Mouse (Mus musculus): ENCODE results near the gene Zbtb49. TPM values are rescaled to one million over a fixed set of nuclear protein-coding genes. Genes with fewer than 3 reads are reported as not detected.

Zbtb49 gene
- polyA plus RNA-seq, 1 experiment from 2014 or later, result 16.9 TPM

GRCm38 (mm10) chr5:38236627-38237026, 16.4 kb upstream of the Zbtb49 start:
- no peak overlapping the region for H3K4me3 ChIP-seq
- H3K4me2 ChIP-seq, result no peak overlapping the region
- H3K27me3 ChIP-seq, result no peaks in the 10 kb centered on the region
- H3K27ac ChIP-seq, result no peak overlapping the region
- H3K36me3 ChIP-seq, result peaks cover 49% of the 10 kb centered on the region
- no peak for ATAC-seq (ENCODE audit: insufficient number of reproducible peaks, insufficient read depth, low FRiP score, low TSS enrichment, low read depth)
- H3K9ac ChIP-seq, result no peak overlapping the region
- H3K4me1 ChIP-seq, result peaks cover 7% of the 10 kb centered on the region; the same call in 1 of the 2 replicates
- WGBS, result 90% methylated on average over 2 of the region's 2 CpGs
- H3K9me3 ChIP-seq, result no peaks in the 10 kb centered on the region

- peaks cover 61% of the 10 kb centered on the region for H3K36me3 ChIP-seq
- no peaks in the 10 kb centered on the region for H3K4me1 ChIP-seq
- H3K27me3 ChIP-seq, result no peaks in the 10 kb centered on the region
- H3K9me3 ChIP-seq, result no peaks in the 10 kb centered on the region
- WGBS, result 59% methylated on average over 4 of the region's 4 CpGs
- no peak overlapping the region for H3K9ac ChIP-seq
- no peak overlapping the region for H3K4me3 ChIP-seq
- peak; percentile 20; the same call in 1 of the 2 replicates for ATAC-seq (ENCODE audit: insufficient number of reproducible peaks, insufficient read depth, low FRiP score, low TSS enrichment, low read depth)
- H3K4me2 ChIP-seq, result no peak overlapping the region
- no peak overlapping the region for H3K27ac ChIP-seq
Measured at GRCm38 (mm10) chr5:38235422-38235821, 15.2 kb upstream of the Zbtb49 start.

DNA sequence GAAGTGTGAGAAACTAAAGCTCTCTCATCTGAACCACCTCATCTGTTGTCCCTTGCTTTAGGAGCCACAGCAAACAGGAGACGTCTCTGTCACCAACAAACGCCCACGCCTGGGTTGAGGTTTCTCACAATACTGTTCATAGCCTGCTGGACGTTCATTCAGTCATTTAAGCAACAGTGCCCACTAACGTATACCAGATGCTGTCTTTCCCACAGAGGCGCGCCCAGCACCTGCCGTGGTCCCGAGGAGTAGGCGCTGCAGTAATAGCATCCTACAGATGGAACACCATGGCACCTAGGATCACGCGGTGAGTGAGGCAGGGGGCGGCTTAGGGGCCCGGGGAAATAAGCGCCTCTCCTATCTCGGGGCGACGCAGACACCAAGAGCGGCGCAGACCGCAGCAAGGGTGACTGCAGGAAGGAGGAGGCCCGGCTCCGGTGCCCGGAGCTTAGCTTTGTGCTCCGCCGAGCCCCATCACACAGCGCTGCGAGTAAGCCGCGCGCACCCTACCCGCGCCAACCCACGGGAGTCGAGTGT, 418 bp downstream of the Zbtb49 start:
- peak overlapping the region; percentile 71 for H3K27ac ChIP-seq
- peak overlapping the region; percentile 90 for H3K9ac ChIP-seq
- H3K4me3 ChIP-seq, result peak overlapping the region; percentile 89
- peak; percentile 50 for ATAC-seq (ENCODE audit: insufficient number of reproducible peaks, insufficient read depth, low FRiP score, low TSS enrichment, low read depth)
- under 1% methylated on average over 35 of the region's 35 CpGs for WGBS
- peaks cover 31% of the 10 kb centered on the region for H3K36me3 ChIP-seq
- H3K4me1 ChIP-seq, result peaks cover 27% of the 10 kb centered on the region
- H3K27me3 ChIP-seq, result no peaks in the 10 kb centered on the region
- no peaks in the 10 kb centered on the region for H3K9me3 ChIP-seq
- peak overlapping the region; percentile 87 for H3K4me2 ChIP-seq

- H3K27me3 ChIP-seq, result no peaks in the 10 kb centered on the region
- no peak overlapping the region for H3K9ac ChIP-seq
- peaks cover 11% of the 10 kb centered on the region; the same call in 1 of the 2 replicates for H3K4me1 ChIP-seq
- H3K27ac ChIP-seq, result no peak overlapping the region
- H3K4me2 ChIP-seq, result no peak overlapping the region
- H3K4me3 ChIP-seq, result no peak overlapping the region
- H3K36me3 ChIP-seq, result peaks cover 81% of the 10 kb centered on the region
- no peaks in the 10 kb centered on the region for H3K9me3 ChIP-seq
- WGBS, result 49% methylated on average over 6 of the region's 6 CpGs
- ATAC-seq (ENCODE audit: insufficient number of reproducible peaks, insufficient read depth, low FRiP score, low TSS enrichment, low read depth), result no peak
Measured at GRCm38 (mm10) chr5:38213009-38213408, 7.2 kb downstream of the Zbtb49 start.

GRCm38 (mm10) chr5:38211691-38212090, 8.6 kb downstream of the Zbtb49 start:
- Histone ChIP-seq H3K27ac (no peak overlapping the region), H3K9ac (no peak overlapping the region), H3K9me3 (no peaks in the 10 kb centered on the region), H3K4me2 (no peak overlapping the region), H3K36me3 (peaks cover 84% of the 10 kb centered on the region), H3K27me3 (no peaks in the 10 kb centered on the region), H3K4me1 (peaks cover 11% of the 10 kb centered on the region; the same call in 1 of the 2 replicates), H3K4me3 (no peak overlapping the region)
- no peak for ATAC-seq (ENCODE audit: insufficient number of reproducible peaks, insufficient read depth, low FRiP score, low TSS enrichment, low read depth)
- 85% methylated on average over 8 of the region's 8 CpGs for WGBS

- Histone ChIP-seq H3K4me2 (no peak overlapping the region), H3K36me3 (peaks cover 80% of the 10 kb centered on the region), H3K9me3 (no peaks in the 10 kb centered on the region), H3K27me3 (no peaks in the 10 kb centered on the region), H3K9ac (no peak overlapping the region), H3K27ac (no peak overlapping the region), H3K4me3 (no peak overlapping the region), H3K4me1 (peaks cover 11% of the 10 kb centered on the region; the same call in 1 of the 2 replicates)
- 51% methylated on average over 8 of the region's 8 CpGs for WGBS
- ATAC-seq (ENCODE audit: insufficient number of reproducible peaks, insufficient read depth, low FRiP score, low TSS enrichment, low read depth), result no peak
Measured at GRCm38 (mm10) chr5:38208985-38209384, 11.3 kb downstream of the Zbtb49 start.

DNA sequence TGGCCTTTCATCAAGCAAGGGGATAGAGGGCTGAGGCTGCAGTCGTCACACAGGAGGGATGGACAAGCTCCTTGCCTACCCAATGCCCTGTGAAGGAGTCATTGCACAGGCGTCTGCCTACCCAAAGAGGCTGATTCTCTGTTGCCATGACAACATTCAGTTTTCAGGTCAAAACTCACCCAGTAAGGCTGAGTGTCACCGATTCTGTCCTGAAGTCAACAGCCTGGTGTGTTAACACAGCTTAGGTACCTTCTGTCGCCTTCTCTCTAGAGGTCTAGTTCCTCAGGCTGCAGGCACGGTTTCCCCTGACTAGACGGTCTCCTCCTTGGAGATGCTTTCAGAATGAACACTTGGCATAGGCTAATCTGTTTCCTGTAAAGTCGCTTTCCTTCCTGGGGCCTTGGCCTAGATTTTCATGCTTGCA, 14.9 kb downstream of the Zbtb49 start:
- Histone ChIP-seq H3K4me3 (no peak overlapping the region), H3K27ac (no peak overlapping the region), H3K27me3 (no peaks in the 10 kb centered on the region), H3K4me2 (no peak overlapping the region), H3K9ac (no peak overlapping the region), H3K4me1 (no peaks in the 10 kb centered on the region), H3K36me3 (peaks cover 81% of the 10 kb centered on the region), H3K9me3 (no peaks in the 10 kb centered on the region)
- 85% methylated on average over 7 of the region's 7 CpGs for WGBS
- ATAC-seq (ENCODE audit: insufficient number of reproducible peaks, insufficient read depth, low FRiP score, low TSS enrichment, low read depth), result no peak

DNA sequence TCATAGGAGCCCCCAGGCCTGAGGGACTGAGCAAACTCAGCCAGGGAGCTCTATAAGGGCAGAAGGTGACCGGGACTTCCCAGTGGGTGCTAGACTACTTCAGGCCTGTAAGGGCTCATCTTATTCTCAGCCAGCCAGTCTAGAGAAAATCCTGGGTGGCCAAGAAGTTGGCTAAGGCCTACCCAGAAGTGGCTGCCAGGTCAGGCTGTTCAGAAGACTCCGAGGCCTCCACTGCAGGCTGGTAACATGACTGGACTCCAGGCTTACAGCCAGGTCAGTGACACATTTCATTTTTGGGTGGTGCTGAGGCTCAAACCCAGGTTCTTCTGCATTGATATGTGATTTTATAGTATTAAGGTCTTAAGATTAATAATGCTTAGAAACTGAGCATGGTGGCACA, 20.6 kb downstream of the Zbtb49 start:
- no peak for ATAC-seq (ENCODE audit: insufficient number of reproducible peaks, insufficient read depth, low FRiP score, low TSS enrichment, low read depth)
- Histone ChIP-seq H3K4me2 (no peak overlapping the region), H3K36me3 (peaks cover 57% of the 10 kb centered on the region), H3K27me3 (no peaks in the 10 kb centered on the region), H3K4me3 (no peak overlapping the region), H3K9ac (no peak overlapping the region), H3K4me1 (no peaks in the 10 kb centered on the region), H3K27ac (no peak overlapping the region), H3K9me3 (no peaks in the 10 kb centered on the region)
- WGBS, result 84% methylated on average over 2 of the region's 2 CpGs

DNA sequence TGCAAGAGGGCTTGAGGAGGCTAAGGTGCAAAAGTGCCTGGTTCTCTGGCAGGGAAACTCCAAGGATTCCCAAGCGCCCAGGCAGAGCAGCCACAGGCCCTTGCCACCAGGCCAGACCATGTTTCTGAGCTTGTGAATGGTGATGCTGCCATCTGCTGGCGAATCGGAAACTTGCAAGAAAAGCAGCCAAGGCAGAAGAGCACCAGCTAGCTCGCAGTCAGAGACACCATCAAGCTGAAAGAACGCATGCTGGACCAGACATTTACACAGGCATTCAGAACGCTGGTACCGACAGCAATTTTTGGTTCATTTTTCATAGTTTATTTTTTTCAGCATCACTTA, 22.8 kb downstream of the Zbtb49 start:
- no peak overlapping the region for H3K27ac ChIP-seq
- no peaks in the 10 kb centered on the region for H3K9me3 ChIP-seq
- H3K4me1 ChIP-seq, result no peaks in the 10 kb centered on the region
- WGBS, result 18% methylated on average over 7 of the region's 7 CpGs
- no peak overlapping the region for H3K4me3 ChIP-seq
- no peaks in the 10 kb centered on the region for H3K27me3 ChIP-seq
- H3K36me3 ChIP-seq, result peaks cover 35% of the 10 kb centered on the region
- ATAC-seq (ENCODE audit: insufficient number of reproducible peaks, insufficient read depth, low FRiP score, low TSS enrichment, low read depth), result peak; percentile 48; the same call in 1 of the 2 replicates
- no peak overlapping the region for H3K4me2 ChIP-seq
- no peak overlapping the region for H3K9ac ChIP-seq

DNA sequence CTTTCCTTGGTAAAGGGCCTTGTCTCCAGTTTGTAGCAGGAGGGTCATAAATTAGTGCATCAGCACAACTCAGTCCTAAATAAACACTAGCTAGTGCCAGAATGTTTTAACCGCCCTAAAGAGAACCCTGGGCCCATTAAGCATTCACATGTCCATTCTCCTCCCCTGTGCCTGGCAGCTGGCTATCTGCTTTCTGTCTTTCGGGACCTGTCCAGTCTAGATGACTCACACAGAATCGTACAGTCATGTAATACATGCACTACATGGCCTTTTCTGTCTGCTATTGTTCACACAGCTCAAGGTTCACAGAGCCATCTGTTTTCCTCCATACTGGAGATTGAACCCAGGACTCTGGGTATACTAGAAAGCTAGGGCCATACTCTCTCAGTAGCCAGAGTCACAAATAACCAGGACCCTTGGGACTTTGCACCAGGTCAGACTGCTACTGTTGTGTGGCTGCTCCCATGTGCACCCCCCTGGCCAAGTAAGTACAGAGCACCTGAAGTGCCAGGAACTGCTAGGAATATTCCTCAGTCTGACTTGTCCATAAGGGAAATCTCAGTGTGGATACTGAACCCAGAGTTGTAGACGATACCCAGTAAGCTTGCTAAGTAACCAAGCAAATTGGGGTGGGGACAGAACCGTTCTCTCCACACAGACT, 23.3 kb downstream of the Zbtb49 start:
- H3K9me3 ChIP-seq, result no peaks in the 10 kb centered on the region
- H3K4me1 ChIP-seq, result no peaks in the 10 kb centered on the region
- no peak for ATAC-seq (ENCODE audit: insufficient number of reproducible peaks, insufficient read depth, low FRiP score, low TSS enrichment, low read depth)
- no peak overlapping the region for H3K27ac ChIP-seq
- 72% methylated on average over 5 of the region's 5 CpGs for WGBS
- no peak overlapping the region for H3K4me3 ChIP-seq
- H3K36me3 ChIP-seq, result peaks cover 30% of the 10 kb centered on the region
- H3K4me2 ChIP-seq, result no peak overlapping the region
- H3K9ac ChIP-seq, result no peak overlapping the region
- H3K27me3 ChIP-seq, result no peaks in the 10 kb centered on the region

- H3K4me3 ChIP-seq, result no peak overlapping the region
Measured at GRCm38 (mm10) chr5:38195941-38196340, 24.3 kb downstream of the Zbtb49 start.

GRCm38 (mm10) chr5:38194946-38195345, 25.3 kb downstream of the Zbtb49 start:
- Histone ChIP-seq H3K36me3 (peaks cover 12% of the 10 kb centered on the region), H3K9me3 (no peaks in the 10 kb centered on the region), H3K27ac (no peak overlapping the region), H3K27me3 (no peaks in the 10 kb centered on the region), H3K9ac (no peak overlapping the region), H3K4me1 (no peaks in the 10 kb centered on the region), H3K4me3 (no peak overlapping the region), H3K4me2 (no peak overlapping the region)
- 33% methylated on average over 2 of the region's 2 CpGs for WGBS
- no peak for ATAC-seq (ENCODE audit: insufficient number of reproducible peaks, insufficient read depth, low FRiP score, low TSS enrichment, low read depth)

More at GRCm38 (mm10) chr5:38195941-38196340, 24.3 kb downstream of the Zbtb49 start:
- H3K4me2 ChIP-seq, result no peak overlapping the region
- H3K4me1 ChIP-seq, result no peaks in the 10 kb centered on the region
- ATAC-seq (ENCODE audit: insufficient number of reproducible peaks, insufficient read depth, low FRiP score, low TSS enrichment, low read depth), result no peak
- no peak overlapping the region for H3K27ac ChIP-seq
- no peak overlapping the region for H3K9ac ChIP-seq
- no peaks in the 10 kb centered on the region for H3K9me3 ChIP-seq
- peaks cover 20% of the 10 kb centered on the region for H3K36me3 ChIP-seq
- H3K27me3 ChIP-seq, result no peaks in the 10 kb centered on the region

Measured in embryonic facial prominence, embryonic 13.5 days (tissue).